Mouse (Mus musculus) bone marrow, adult 2 months (tissue): Measurements from ENCODE around the gene Zfp94. TPM values are rescaled to one million over a fixed set of nuclear protein-coding genes. Genes with fewer than 3 reads are reported as not detected.

Experiments used
- H3K27ac ChIP-seq: fragments of 200-500 bp; 2 replicates; pipeline ENCODE4 v1.5.1; 2012; ENCODE audit warnings: low read depth, mild to moderate bottlenecking, control low read depth, inconsistent platforms, low read length; ENCODE audit not compliant: control insufficient read depth, poor library complexity, insufficient read depth
- H3K4me1 ChIP-seq: fragments of 200-500 bp; 2 replicates; pipeline ENCODE4 v1.6.1; 2011; ENCODE audit warnings: low read length; ENCODE audit not compliant: control insufficient read depth, insufficient read depth
- H3K4me3 ChIP-seq: fragments of 200-500 bp; replicated peaks from 2 replicates; pipeline ENCODE3; 2011; ENCODE audit warnings: mild to moderate bottlenecking, low read depth, low read length, control low read depth; ENCODE audit not compliant: control insufficient read depth
- CTCF ChIP-seq: fragments of 200-500 bp; IDR thresholded peaks from 2 replicates; pipeline ENCODE4 v1.5.1; 2011; ENCODE audit warnings: low read length, control low read depth; ENCODE audit not compliant: control insufficient read depth, insufficient read depth
- POLR2A ChIP-seq: fragments of 200-500 bp; IDR thresholded peaks from 2 replicates; pipeline ENCODE4 v1.6.1; 2011; ENCODE audit warnings: low read depth, mild to moderate bottlenecking, control low read depth, low read length, borderline replicate concordance; ENCODE audit not compliant: control insufficient read depth
- WGBS: fragments of 180-500 bp; shearing (Covaris S2); methylation state at CpG from one replicate; pipeline ENCODE4 v1.1.7; 2018; 5-methylcytosine and 5-hydroxymethylcytosine counted together
- polyA plus RNA-seq: library from polyadenylated mRNA; stranded (reverse); fragments of >200 nt; gene quantifications from 2 replicates; pipeline ENCODE4 v1.2.4, GENCODE M21; 2011; ENCODE audit warnings: low replicate concordance; ENCODE audit not compliant: missing spikeins, insufficient read depth, insufficient read length

Zfp94 gene
- polyA plus RNA-seq, 1 experiment: 5.4 TPM

DNA sequence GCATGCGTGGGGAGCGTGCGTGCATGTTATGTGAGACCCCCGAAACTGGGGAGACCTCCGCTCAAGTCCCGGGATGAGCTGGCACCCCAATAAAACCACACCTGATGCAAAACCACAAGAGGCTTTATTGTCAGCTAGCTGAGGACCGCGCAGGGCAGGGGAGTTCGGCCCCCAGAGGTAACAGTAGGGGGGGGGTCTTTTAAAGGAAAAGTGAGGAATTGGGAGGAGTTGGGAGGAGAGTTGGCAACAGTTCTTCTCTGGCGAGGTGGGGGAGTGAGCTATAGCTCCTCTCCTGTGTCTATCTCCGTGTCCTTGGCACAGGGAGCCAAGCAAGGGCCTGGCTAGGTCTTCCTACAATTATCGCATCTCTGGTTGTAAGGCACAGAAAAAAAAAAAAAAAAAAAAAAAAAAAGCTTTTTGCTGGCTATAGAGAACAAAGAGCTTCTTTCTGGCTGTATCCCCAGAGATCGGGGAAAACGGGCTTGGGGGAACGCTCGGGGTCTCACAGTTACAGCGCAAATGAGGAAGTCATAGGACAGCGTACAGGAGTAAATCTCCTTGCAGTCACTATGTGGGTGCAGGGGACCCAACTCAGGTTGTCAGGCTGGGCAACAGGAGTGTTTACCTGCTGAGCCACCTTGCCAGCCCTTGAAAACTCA lies 16.5 kb downstream of the Zfp94 start:
- WGBS: 2% methylated on average over 18 of the region's 18 CpGs
- TF ChIP-seq CTCF (no peak), POLR2A (no peak)
- H3K4me3 ChIP-seq: peak overlapping the region; percentile 16
- no peak overlapping the region for H3K27ac ChIP-seq
- no peaks in the 10 kb centered on the region for H3K4me1 ChIP-seq

DNA sequence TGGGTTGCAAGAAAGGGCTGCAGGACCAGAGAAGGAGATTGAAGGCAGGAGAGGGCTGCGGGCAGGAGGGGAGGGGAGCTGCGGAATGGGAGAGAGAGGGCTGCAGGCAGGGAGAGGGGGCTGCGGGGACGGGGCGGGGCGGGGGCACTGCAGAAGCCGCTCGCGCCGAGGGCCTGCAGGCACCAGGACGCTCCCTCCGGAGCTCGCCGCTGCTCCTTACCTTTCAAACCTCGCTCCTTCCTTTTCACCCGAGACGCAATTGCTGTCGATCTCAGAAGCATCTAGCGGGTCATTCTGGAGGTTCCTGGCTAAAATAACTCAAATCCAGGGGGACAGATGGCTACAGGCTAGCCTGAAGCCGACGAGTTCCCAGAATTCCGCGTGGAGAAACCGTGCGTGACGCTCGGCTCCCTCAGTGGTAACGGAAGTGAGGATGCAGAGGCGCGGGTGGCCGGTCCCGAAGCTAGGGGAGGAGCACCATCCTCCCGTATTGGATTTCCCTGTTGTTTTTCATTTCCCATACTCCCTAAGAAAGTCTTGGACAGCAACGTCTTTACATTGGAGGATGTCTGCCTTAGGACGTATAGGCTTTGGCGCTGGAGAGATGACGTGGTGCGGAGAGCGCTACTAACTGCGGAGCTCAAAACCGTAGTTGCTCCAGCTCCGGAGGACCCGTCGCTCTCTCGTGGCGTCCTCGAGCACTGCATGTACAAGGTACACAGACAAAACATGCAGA lies 17.3 kb downstream of the Zfp94 start:
- TF ChIP-seq POLR2A (peak; percentile 44; the same call in 1 of the 2 replicates), CTCF (peak; percentile 41; the same call in 1 of the 2 replicates)
- H3K27ac ChIP-seq: no peak overlapping the region
- under 1% methylated on average over 47 of the region's 47 CpGs for WGBS
- peak overlapping the region; percentile 66 for H3K4me3 ChIP-seq
- no peaks in the 10 kb centered on the region for H3K4me1 ChIP-seq

DNA sequence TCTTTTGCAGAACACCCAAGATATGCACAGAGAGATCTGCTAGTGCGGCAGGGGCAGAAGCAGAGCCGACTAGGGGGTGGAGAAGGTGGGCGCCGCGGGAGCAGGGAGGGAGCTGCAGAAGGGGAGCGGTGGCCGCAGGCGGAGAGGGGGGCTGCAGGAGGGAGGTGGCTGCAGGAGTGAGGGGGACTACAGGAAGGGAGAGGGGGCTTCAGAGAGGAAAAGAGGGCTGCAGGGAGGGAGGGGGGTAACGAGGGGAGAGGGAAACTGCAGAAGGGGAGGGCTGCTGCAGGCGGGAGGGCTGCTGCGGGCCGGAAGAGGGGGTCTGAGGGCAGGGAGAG lies 17.9 kb downstream of the Zfp94 start:
- H3K4me3 ChIP-seq: peak overlapping the region; percentile 66
- no peak overlapping the region for H3K27ac ChIP-seq
- under 1% methylated on average over 12 of the region's 12 CpGs for WGBS
- no peaks in the 10 kb centered on the region for H3K4me1 ChIP-seq
- no peak for TF ChIP-seq CTCF
- no peak for TF ChIP-seq POLR2A

DNA sequence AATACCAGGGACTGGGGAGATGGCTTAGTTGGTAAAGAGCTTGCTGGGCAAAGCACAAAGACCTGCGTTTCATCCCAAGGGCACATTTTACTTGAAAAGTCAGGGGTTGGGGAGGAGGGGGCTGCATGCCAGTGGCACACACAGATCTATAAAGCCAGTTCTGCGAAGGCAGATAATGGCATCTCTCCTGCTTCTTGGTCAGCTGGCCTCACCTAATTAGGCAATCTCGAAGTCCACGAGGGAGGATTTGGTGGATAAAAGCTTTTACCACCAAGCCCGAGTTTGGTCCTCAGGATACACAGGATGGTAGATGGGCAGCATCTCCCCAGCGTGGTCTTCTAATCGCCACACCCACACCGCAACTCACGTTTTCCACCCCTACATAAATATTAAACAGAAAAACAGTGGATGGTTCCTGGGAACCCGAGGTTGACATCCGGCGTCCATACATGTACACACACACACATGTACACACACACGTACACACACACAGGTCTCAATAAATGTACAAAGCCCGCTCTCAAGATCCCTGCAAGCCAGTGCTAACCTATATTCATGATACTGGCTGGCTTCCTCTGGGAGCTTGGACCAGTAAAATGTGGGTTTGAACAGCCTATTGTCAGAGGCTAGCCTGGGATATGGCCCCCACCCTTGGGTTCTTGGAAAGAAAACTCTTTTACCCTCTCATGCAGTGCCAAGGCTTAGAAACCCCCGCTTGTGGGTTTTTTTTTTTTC lies 18.9 kb downstream of the Zfp94 start:
- Histone ChIP-seq H3K27ac (no peak overlapping the region), H3K4me3 (no peak overlapping the region), H3K4me1 (no peaks in the 10 kb centered on the region)
- 91% methylated on average over 15 of the region's 15 CpGs for WGBS
- TF ChIP-seq POLR2A (no peak), CTCF (no peak)

DNA sequence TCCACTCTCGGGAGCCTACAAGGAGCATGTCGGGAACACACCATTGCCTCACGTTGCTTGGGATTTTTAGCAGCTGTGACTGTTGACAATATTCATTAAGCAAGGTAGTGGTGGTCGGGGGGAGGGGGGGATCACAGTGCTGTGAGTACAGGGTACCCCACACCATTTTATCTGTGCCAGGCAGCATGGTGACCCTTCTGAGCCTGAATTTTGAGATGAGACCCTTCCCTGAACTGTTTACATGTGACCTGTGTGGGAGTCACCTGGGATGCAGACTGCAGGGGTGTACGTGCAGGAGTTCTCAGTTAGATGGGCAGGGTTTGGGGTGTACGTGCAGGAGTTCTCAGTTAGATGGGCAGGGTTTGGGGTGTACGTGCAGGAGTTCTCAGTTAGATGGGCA lies 20.1 kb downstream of the Zfp94 start:
- whole genome bisulfite sequencing: 94% methylated on average over 7 of the region's 7 CpGs
- Histone ChIP-seq H3K4me1 (no peaks in the 10 kb centered on the region), H3K27ac (no peak overlapping the region), H3K4me3 (no peak overlapping the region)
- no peak for TF ChIP-seq POLR2A
- TF ChIP-seq CTCF: no peak

DNA sequence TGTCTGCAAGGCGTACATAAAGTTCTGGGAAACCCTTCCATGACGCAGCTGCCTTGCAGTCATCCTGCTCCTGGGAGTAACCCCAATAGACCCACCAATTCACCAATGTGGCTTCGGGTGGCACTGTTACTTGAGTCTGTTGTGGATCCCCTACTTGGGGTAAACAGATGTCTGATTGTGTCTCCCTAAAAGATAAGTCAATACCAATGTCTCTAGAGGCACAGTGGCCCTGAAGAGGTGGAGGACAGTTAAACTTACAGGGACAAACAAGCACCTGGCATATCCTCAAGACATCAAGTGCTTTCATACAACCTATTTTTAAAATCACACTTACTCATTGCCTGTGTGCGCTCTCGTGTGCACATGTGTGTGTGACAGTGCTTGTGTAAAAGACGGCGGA lies 21.1 kb downstream of the Zfp94 start:
- 92% methylated on average over 7 of the region's 7 CpGs for WGBS
- Histone ChIP-seq H3K27ac (no peak overlapping the region), H3K4me1 (no peaks in the 10 kb centered on the region), H3K4me3 (no peak overlapping the region)
- TF ChIP-seq POLR2A (no peak), CTCF (no peak)

DNA sequence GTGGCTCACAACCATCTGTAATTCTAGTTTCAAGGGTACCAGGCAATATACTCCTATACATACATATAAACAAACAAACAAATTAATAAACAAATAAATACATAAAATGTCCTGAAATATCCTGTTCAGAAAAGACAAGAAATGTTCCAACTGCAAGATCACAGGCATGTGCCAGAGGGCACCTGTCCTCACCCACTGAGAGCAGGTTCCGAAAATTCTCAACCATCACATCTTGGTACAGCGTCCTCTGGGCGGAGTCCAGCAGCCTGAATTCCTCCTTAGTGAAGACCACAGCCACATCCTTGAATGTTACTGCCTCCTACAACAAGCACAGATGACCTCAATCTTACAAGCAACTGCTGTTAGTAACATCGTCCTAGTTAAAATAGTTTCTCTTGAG lies 21.7 kb downstream of the Zfp94 start:
- Histone ChIP-seq H3K4me3 (no peak overlapping the region), H3K4me1 (no peaks in the 10 kb centered on the region), H3K27ac (no peak overlapping the region)
- no peak for TF ChIP-seq CTCF
- TF ChIP-seq POLR2A: no peak
- WGBS: 93% methylated on average over 4 of the region's 4 CpGs
